Mouse (Mus musculus) heart, postnatal 0 days (tissue): ENCODE data around the gene Psmc3ip. TPM values are rescaled to one million over a fixed set of nuclear protein-coding genes. Genes with fewer than 3 reads are reported as not detected.

Experiments used
- ATAC-seq: fragments of 200-750 bp; cut with Nextera tagmentation; 2 replicates; pipeline ENCODE4 v1.8.0; 2017; ENCODE audit warnings: low read depth, moderate number of reproducible peaks, moderate library complexity; ENCODE audit not compliant: insufficient read depth
- DNase-seq: peaks from one replicate; pipeline ENCODE4 v3.0.0-alpha.2; 2016; ENCODE audit warnings: low spot score
- H3K27ac ChIP-seq: fragments of 300-500 bp; sonication (generic); 2 replicates; pipeline ENCODE4 v1.5.1; 2014; ENCODE audit warnings: low read depth, mild to moderate bottlenecking
- H3K27me3 ChIP-seq: fragments of 300-500 bp; sonication (generic); 2 replicates; pipeline ENCODE4 v1.6.1; 2014; ENCODE audit warnings: low read length, mixed read lengths; ENCODE audit not compliant: control insufficient read depth, insufficient read depth
- H3K36me3 ChIP-seq: fragments of 300-500 bp; sonication (generic); replicated peaks from 2 replicates; pipeline ENCODE4 v1.6.1; 2014; ENCODE audit warnings: low read length, mixed read lengths; ENCODE audit not compliant: control insufficient read depth, insufficient read depth
- H3K4me1 ChIP-seq: fragments of 300-500 bp; sonication (generic); 2 replicates; pipeline ENCODE4 v1.6.1; 2014; ENCODE audit warnings: antibody characterized with exemption; ENCODE audit not compliant: control insufficient read depth, insufficient read depth
- H3K4me2 ChIP-seq: fragments of 300-500 bp; sonication (generic); 2 replicates; pipeline ENCODE4 v1.6.1; 2014; ENCODE audit warnings: low read depth, mild to moderate bottlenecking, low read length, moderate library complexity
- H3K4me3 ChIP-seq: fragments of 300-500 bp; sonication (generic); 2 replicates; pipeline ENCODE4 v1.5.1; 2014; ENCODE audit warnings: low read depth, low read length
- H3K9ac ChIP-seq: fragments of 300-500 bp; sonication (generic); replicated peaks from 2 replicates; pipeline ENCODE4 v1.6.1; 2014; ENCODE audit warnings: low read depth, low read length, mixed read lengths
- H3K9me3 ChIP-seq: fragments of 300-500 bp; sonication (generic); replicated peaks from 2 replicates; pipeline ENCODE4 v1.6.1; 2016; ENCODE audit warnings: low read length; ENCODE audit not compliant: control insufficient read depth
- CTCF ChIP-seq: IDR thresholded peaks from 2 replicates; pipeline ENCODE4 v1.5.1; 2016; ENCODE audit warnings: antibody characterized with exemption, control low read depth, low read depth
- EP300 ChIP-seq: IDR thresholded peaks from 2 replicates; pipeline ENCODE4 v1.6.1; 2016; ENCODE audit warnings: antibody characterized with exemption, low read depth
- WGBS: fragments of 180-500 bp; shearing (Covaris S2); extraction: QIAGEN DNeasy Blood & Tissue Kit; methylation state at CpG from one replicate; pipeline ENCODE4 v1.1.7; 2014; 5-methylcytosine and 5-hydroxymethylcytosine counted together
- polyA plus RNA-seq: library from polyadenylated mRNA; unstranded; fragments of >200 nt; fragmentation: Nextera tagmentation; extraction: Ambion mirVana; gene quantifications from 2 replicates; pipeline ENCODE4 v1.2.1, GENCODE M21; 2015
- total RNA-seq: library from RNA; depleted of rRNA; stranded (reverse); fragments of >200 nt; gene quantifications from 2 replicates; pipeline ENCODE4 v1.2.3, GENCODE M21; 2014; ENCODE audit warnings: low replicate concordance

Gene Psmc3ip
- total and polyA plus RNA-seq, 2 experiments from 2014 or later: 1.2 to 10.3 TPM

DNA sequence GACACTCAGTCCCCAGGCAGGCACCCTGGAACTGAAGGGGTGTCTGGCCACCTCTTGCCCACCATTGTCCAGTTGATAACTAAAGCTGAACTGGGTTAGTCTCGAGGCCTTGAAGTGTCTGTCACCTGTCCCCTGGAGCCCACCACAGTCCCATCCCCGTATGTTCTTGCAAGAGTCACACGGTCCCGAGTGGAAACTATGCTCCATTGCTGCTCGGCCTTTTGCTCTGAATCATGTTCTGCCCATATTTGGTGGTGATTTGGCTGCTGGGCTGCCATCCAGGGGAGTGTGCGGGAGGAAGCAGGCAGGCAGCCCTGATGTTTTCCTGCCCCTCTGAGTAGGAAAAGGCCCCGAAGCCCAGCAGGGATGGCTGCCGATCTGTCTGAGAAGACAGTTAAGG lies 35.1 kb downstream of the Psmc3ip start:
- 0 out of 2 replicates have a peak, but pooled peaks have one; percentile 3 for TF ChIP-seq CTCF
- TF ChIP-seq EP300: 0 out of 2 replicates have a peak, but pooled peaks have one; percentile 63
- Histone ChIP-seq H3K4me1 (peaks cover 79% of the 10 kb centered on the region), H3K4me2 (no peak overlapping the region), H3K9ac (peak overlapping the region; percentile 24; the same call in 1 of the 2 replicates), H3K4me3 (no peak overlapping the region), H3K36me3 (peaks cover 14% of the 10 kb centered on the region; the same call in 1 of the 2 replicates), H3K9me3 (no peaks in the 10 kb centered on the region), H3K27me3 (no peaks in the 10 kb centered on the region), H3K27ac (peak overlapping the region; percentile 93)
- WGBS: 4% methylated on average over 8 of the region's 8 CpGs
- ATAC-seq (peak; percentile 21), DNase-seq (peak; percentile 87)

DNA sequence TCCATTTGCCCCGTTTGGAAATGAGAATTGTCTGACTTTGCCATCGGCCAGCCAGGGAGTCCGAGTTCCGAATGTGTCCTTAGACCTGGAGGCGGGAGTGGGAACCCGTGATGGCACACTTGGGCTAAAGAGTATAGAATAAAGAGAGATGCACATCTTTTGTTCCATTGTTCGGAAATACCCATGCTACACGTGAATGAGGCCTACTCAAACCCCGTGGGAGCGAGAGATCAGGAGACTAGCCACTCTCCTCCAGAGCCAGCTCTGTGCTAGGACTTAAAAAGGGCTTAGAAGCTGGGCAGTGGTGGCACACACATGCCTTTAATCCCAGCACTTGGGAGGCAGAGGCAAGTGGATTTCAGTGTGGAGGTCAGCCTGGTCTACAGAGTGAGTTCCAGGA lies 35.8 kb downstream of the Psmc3ip start:
- 73% methylated on average over 10 of the region's 10 CpGs for whole genome bisulfite sequencing
- Histone ChIP-seq H3K9ac (no peak overlapping the region), H3K4me2 (no peak overlapping the region), H3K4me1 (peaks cover 72% of the 10 kb centered on the region), H3K27me3 (no peaks in the 10 kb centered on the region), H3K27ac (peak overlapping the region; percentile 93), H3K4me3 (no peak overlapping the region), H3K9me3 (no peaks in the 10 kb centered on the region), H3K36me3 (peaks cover 19% of the 10 kb centered on the region; the same call in 1 of the 2 replicates)
- TF ChIP-seq CTCF: no peak
- no peak for DNase-seq
- ATAC-seq: no peak

DNA sequence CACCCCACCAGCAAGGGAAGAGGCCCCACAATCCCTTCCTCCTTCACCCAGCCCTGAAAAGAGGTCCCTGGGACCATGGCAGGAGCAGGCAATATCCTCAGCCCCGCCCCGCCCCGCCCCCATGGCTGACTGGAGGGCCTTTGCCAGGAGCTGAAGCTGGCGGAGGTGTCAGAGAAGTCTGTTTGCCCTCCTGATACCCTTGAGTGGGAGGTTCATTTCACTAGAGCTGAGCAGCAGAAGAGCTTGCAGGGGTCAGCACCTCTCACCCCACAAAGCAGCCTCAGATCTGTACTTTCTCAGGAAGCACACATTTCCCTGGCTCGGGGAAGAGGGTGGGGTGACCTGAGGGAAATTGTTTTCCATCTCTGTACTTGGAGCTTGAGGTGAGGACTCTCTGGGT lies 36.5 kb downstream of the Psmc3ip start:
- Histone ChIP-seq H3K9me3 (no peaks in the 10 kb centered on the region), H3K4me2 (no peak overlapping the region), H3K27me3 (no peaks in the 10 kb centered on the region), H3K27ac (peak overlapping the region; percentile 93), H3K4me3 (no peak overlapping the region), H3K36me3 (peaks cover 24% of the 10 kb centered on the region; the same call in 1 of the 2 replicates), H3K9ac (no peak overlapping the region), H3K4me1 (peaks cover 70% of the 10 kb centered on the region)
- TF ChIP-seq CTCF (no peak), EP300 (peak; percentile 80)
- DNase-seq: peak; percentile 81
- ATAC-seq: peak; percentile 29
- WGBS: 25% methylated on average over 3 of the region's 5 CpGs

DNA sequence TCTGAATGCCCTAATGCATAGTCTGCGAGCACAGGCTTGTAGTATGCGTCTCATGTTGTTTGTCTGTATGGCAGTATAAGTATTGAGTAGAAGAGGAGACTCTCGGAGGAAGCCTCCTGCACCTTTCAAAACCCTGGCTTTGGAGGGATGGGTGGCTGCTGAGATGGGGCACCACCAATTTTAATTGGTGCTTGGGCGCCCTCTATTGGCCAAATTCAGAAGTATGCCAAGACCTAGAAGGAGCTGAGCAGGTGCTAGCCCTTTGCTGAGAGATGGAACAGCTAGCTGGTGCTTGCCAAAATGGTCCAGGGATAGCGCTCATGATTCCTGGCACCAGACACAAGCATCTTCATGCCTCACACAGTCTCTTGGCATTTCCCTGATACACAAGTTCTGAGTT lies 37.4 kb downstream of the Psmc3ip start:
- 23% methylated on average over 5 of the region's 5 CpGs for WGBS
- no peak overlapping the region for H3K9ac ChIP-seq
- 0 out of 2 replicates have a peak, but pooled peaks have one; percentile 12 for ATAC-seq

DNA sequence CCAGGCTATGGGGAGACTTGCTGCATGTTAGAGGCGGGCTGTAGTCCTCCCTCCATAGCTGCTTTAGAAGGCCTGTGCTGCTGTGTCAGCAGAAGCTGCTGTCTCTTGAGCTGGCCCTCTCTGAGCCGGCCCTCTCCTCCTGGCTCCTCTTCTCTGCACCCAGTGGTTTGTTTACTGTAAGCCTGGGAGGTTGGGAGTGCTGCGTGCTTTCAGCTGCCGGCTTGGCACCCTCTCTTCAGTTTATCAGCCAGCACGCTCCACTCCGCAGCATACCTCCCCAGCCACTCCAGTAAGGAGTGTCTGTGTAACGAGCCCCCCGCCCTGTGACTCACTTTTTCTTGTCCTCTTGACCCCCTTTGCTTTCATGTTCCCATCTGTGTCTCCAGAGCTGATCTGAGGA lies 38.4 kb downstream of the Psmc3ip start:
- WGBS: 19% methylated on average over 8 of the region's 8 CpGs
- Histone ChIP-seq H3K9me3 (no peaks in the 10 kb centered on the region), H3K4me3 (no peak overlapping the region), H3K27ac (peak overlapping the region; percentile 83), H3K4me1 (peaks cover 52% of the 10 kb centered on the region), H3K27me3 (no peaks in the 10 kb centered on the region), H3K9ac (no peak overlapping the region), H3K36me3 (peaks cover 25% of the 10 kb centered on the region; the same call in 1 of the 2 replicates), H3K4me2 (no peak overlapping the region)
- peak; percentile 56 for ATAC-seq
- no peak for TF ChIP-seq CTCF
- no peak for TF ChIP-seq EP300
- peak; percentile 88 for DNase-seq

More for the DNA sequence above, 37.4 kb downstream of the Psmc3ip start:
- Histone ChIP-seq H3K9me3 (no peaks in the 10 kb centered on the region), H3K4me1 (peaks cover 62% of the 10 kb centered on the region), H3K36me3 (peaks cover 25% of the 10 kb centered on the region; the same call in 1 of the 2 replicates), H3K4me2 (no peak overlapping the region), H3K27ac (peak overlapping the region; percentile 93), H3K4me3 (no peak overlapping the region), H3K27me3 (no peaks in the 10 kb centered on the region)
- peak; percentile 76 for DNase-seq
- TF ChIP-seq CTCF (peak; percentile 78), EP300 (no peak)

DNA sequence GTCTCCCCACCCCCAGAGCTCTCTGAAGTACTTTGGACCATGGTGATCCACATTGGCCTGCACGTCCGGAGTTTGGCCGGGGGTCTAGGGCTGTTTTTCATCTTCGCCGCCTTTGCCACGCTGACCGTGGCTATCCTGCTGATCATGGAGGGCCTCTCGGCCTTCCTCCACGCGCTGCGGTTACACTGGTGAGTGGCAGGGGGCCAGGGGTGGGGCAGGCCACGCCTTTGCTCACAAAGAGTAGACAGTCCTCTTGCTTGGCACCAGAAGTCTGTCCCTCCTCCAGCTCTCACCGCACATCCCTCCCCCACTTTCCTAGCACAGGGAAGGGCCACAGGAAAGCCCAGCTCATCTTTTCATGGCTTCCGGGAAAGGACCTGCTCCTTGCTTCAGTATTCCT lies 39.8 kb downstream of the Psmc3ip start:
- no peak for TF ChIP-seq CTCF
- TF ChIP-seq EP300: no peak
- no peaks in the 10 kb centered on the region for H3K27me3 ChIP-seq
- no peak overlapping the region for H3K4me2 ChIP-seq
- DNase-seq (no peak), ATAC-seq (no peak)
- H3K27ac ChIP-seq: 0 out of 2 replicates have a peak overlapping the region, but pooled peaks have one; percentile 83
- H3K9ac ChIP-seq: no peak overlapping the region; the same call in 1 of the 2 replicates
- H3K4me1 ChIP-seq: peaks cover 37% of the 10 kb centered on the region
- H3K36me3 ChIP-seq: peaks cover 31% of the 10 kb centered on the region
- no peak overlapping the region for H3K4me3 ChIP-seq
- no peaks in the 10 kb centered on the region for H3K9me3 ChIP-seq
- WGBS: 64% methylated on average over 14 of the region's 14 CpGs
